In the genomic region with DNA sequence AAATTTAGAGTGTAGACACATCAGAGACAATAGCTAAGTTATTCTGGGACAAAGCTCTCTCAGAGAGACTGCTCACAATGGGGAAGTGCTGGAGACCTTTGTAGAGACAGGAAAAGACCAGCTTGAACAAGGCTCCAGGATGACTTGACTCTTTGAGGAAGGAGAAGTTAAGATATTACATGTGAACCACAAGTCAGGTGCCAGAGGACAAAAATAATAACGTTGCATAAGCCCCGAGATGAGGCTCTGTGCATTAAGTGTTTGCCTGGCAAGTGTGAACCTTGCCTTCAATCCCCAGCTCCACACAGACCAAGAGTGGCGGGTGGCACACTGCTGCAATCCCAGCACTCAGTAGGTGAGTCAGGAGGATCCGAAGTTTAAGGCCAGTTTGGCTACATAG, we compare ENCODE assay signal across 1 mouse cellular context.
TF ChIP-seq lines count a peak whose summit lies in the region.

No protein-coding gene starts in this region.

TF ChIP-seq in MEL, 35 proteins besides CTCF, POLR2A, EP300 and RAD21 (continued from another document):
- no peak for TF ChIP-seq MYB (IDR thresholded peaks at IDR 0.05; ENCODE audit: low read depth, low read length)
- no peak for TF ChIP-seq SMC3 (IDR thresholded peaks at IDR 0.05; ENCODE audit: low read depth, low read length)
- no peak for TF ChIP-seq MAFK (IDR thresholded peaks at IDR 0.05; ENCODE audit: borderline replicate concordance, low read depth, low read length)
- peak; percentile 17; the same call in 1 of the 2 replicates for TF ChIP-seq GATA1 (IDR thresholded peaks at IDR 0.05; ENCODE audit: low read depth, low read length)
- peak; percentile 70; the same call in 1 of the 2 replicates for TF ChIP-seq RCOR1 (IDR thresholded peaks at IDR 0.05; ENCODE audit: low read depth, low read length)
- TF ChIP-seq TCF12 (IDR thresholded peaks at IDR 0.05; ENCODE audit: low read depth, low read length), result peak; percentile 70
- 0 out of 2 replicates have a peak, but pooled peaks have one; percentile 38 for TF ChIP-seq HCFC1 (IDR thresholded peaks at IDR 0.05; ENCODE audit: low read depth, low read length)
- peak; percentile 65; the same call in 1 of the 2 replicates for TF ChIP-seq MXI1 (IDR thresholded peaks at IDR 0.05; ENCODE audit: low read depth, low read length)
- TF ChIP-seq MAZ (IDR thresholded peaks at IDR 0.05; ENCODE audit: low read depth, low read length), result no peak
- no peak for TF ChIP-seq ZC3H11A (IDR thresholded peaks at IDR 0.05; ENCODE audit: low read depth, low read length)
- no peak for TF ChIP-seq POLR2AphosphoS5 (IDR thresholded peaks at IDR 0.05; ENCODE audit: borderline replicate concordance, low read depth, low read length)
- TF ChIP-seq CHD1 (IDR thresholded peaks at IDR 0.05; ENCODE audit: low read depth, low read length), result no peak
- TF ChIP-seq ZMIZ1 (IDR thresholded peaks at IDR 0.05; ENCODE audit: low read depth, low read length), result no peak
- no peak for TF ChIP-seq ZNF384 (IDR thresholded peaks at IDR 0.05; ENCODE audit: low read depth, low read length)
- peak; percentile 70 for TF ChIP-seq MAX (IDR thresholded peaks at IDR 0.05; ENCODE audit: low read length)
- no peak for TF ChIP-seq JUND (IDR thresholded peaks at IDR 0.05; ENCODE audit: low read depth, low read length)
- TF ChIP-seq MYC (IDR thresholded peaks at IDR 0.05; ENCODE audit: low read depth, low read length), result peak; percentile 66; the same call in 1 of the 2 replicates
- TF ChIP-seq ELF1 (IDR thresholded peaks at IDR 0.05; ENCODE audit: low read depth, low read length), result no peak
- TF ChIP-seq ZKSCAN1 (IDR thresholded peaks at IDR 0.05; ENCODE audit: low read depth, low read length), result no peak
- no peak for TF ChIP-seq E2F4 (IDR thresholded peaks at IDR 0.05; ENCODE audit: borderline replicate concordance, low read depth, low read length)
